Mouse (Mus musculus) embryonic fibroblast, embryonic 13.5 days (primary cell): ENCODE measurements around the gene Zfp369.
"Not testable (repeated sequence)": the region's sequence is repeated elsewhere in the genome, so short reads cannot be mapped to it uniquely, and the experiment has no call there.

Experiments used
- CTCF ChIP-seq: IDR thresholded peaks from 2 replicates; pipeline ENCODE4 v1.5.1; 2011; ENCODE audit warnings: mild to moderate bottlenecking, control low read depth, low read length, moderate library complexity, borderline replicate concordance; ENCODE audit not compliant: insufficient read depth
- POLR2A ChIP-seq: IDR thresholded peaks from 2 replicates; pipeline ENCODE4 v1.6.1; 2011; ENCODE audit warnings: low read depth, mild to moderate bottlenecking, control low read depth, low read length, moderate library complexity

DNA sequence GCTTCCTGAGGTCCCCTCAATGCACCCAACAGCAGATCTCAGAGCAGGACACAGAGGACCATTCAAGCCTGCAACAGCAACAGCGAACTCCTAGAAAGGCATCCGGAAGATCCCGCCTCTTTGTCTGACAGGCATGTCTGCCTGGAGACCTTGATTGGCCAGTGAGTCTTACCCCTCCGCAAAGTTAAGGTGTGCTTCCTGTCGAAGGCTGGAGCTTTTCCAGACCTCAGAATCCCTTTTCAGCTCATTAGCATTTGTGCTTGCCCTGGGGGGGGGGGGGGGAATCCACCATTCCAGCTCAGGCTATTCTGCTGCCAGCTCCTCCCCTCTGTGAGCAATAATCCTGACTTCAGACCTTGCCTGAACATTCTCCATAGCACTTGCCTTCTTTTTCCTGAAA is 69.9 kb downstream of the Zfp369 start:
- not testable (repeated sequence) for TF ChIP-seq POLR2A, CTCF
